Mouse (Mus musculus) MEL (cell line): ENCODE measurements at regions not wholly inside any gene's neighbourhood (a gene's known extent, or its start where the extent isn't known, plus 50 kb on each side); places are given as distances from the start of the nearest gene placed in this dataset.

Source experiments
- DNase-seq: peaks from one replicate; pipeline ENCODE4 v3.0.0; 2011; ENCODE audit warnings: low read depth, low spot score
- H3K27ac ChIP-seq: 2 replicates; pipeline ENCODE4 v1.5.1; 2012; ENCODE audit warnings: low read depth, mild to moderate bottlenecking, control low read depth, low read length, moderate library complexity; ENCODE audit not compliant: control insufficient read depth
- H3K27me3 ChIP-seq, 2 experiments: fragments of 150-350 bp in 1 of 2; sonication (generic) in 1 of 2; 2 replicates each; pipeline ENCODE4 v1.6.1; 2012; ENCODE audit warnings: low read length in 2 of 2, mild to moderate bottlenecking in 2 of 2, improper control_type of control experiment in 1 of 2, moderate library complexity in 1 of 2; ENCODE audit not compliant: insufficient read depth in 2 of 2, control insufficient read depth in 1 of 2
- H3K36me3 ChIP-seq, 2 experiments: 2 replicates each; pipeline ENCODE4 v1.6.1; 2012 to 2014; ENCODE audit warnings: low read length in 2 of 2, improper control_type of control experiment in 1 of 2, inconsistent platforms in 1 of 2, mild to moderate bottlenecking in 1 of 2; ENCODE audit not compliant: insufficient read depth in 2 of 2, control insufficient read depth in 1 of 2
- H3K4me1 ChIP-seq, 2 experiments: fragments of 150-350 bp in 1 of 2; sonication (generic) in 1 of 2; 2 replicates each; pipeline ENCODE4 v1.6.1; 2012; ENCODE audit warnings: low read length in 2 of 2, improper control_type of control experiment in 1 of 2, mild to moderate bottlenecking in 1 of 2; ENCODE audit not compliant: insufficient read depth in 2 of 2, control insufficient read depth in 1 of 2
- H3K4me3 ChIP-seq, 2 experiments: fragments of 150-350 bp in 1 of 2; sonication (generic) in 1 of 2; 2 replicates each; pipeline ENCODE4 v1.5.1; 2012; ENCODE audit warnings: low read depth in 2 of 2, low read length in 2 of 2, mild to moderate bottlenecking in 2 of 2, moderate library complexity in 2 of 2, control low read depth in 1 of 2, improper control_type of control experiment in 1 of 2; ENCODE audit not compliant: control insufficient read depth in 1 of 2, insufficient read depth in 1 of 2
- H3K79me2 ChIP-seq: 2 replicates; pipeline ENCODE4 v1.6.1; 2012; ENCODE audit warnings: mild to moderate bottlenecking, low read length, moderate library complexity; ENCODE audit not compliant: control insufficient read depth, poor library complexity, insufficient read depth
- H3K9ac ChIP-seq: 2 replicates; pipeline ENCODE4 v1.6.1; 2012; ENCODE audit warnings: low read depth, mild to moderate bottlenecking, control low read depth, low read length, moderate library complexity; ENCODE audit not compliant: control insufficient read depth, poor library complexity, severe bottlenecking
- H3K9me3 ChIP-seq: fragments of 150-350 bp; sonication (generic); replicated peaks from 2 replicates; pipeline ENCODE4 v1.6.1; 2012; ENCODE audit warnings: mild to moderate bottlenecking, low read length, improper control_type of control experiment, moderate library complexity; ENCODE audit not compliant: insufficient read depth
- CTCF ChIP-seq, 3 experiments: IDR thresholded peaks in 2 of 3; conservative IDR thresholded peaks in 1 of 3; 2 replicates each; pipeline ENCODE4 v1.5.1; 2011 to 2012; ENCODE audit warnings: low read length in 3 of 3, low read depth in 2 of 3, mild to moderate bottlenecking in 2 of 3, improper control_type of control experiment in 1 of 3, inconsistent platforms in 1 of 3, mixed read lengths in 1 of 3, moderate library complexity in 1 of 3; ENCODE audit not compliant: control insufficient read depth in 1 of 3, insufficient read depth in 1 of 3, poor library complexity in 1 of 3, severe bottlenecking in 1 of 3
- E2F4 ChIP-seq: IDR thresholded peaks from 2 replicates; pipeline ENCODE4 v1.6.1; 2011; ENCODE audit warnings: low read depth, low read length, improper control_type of control experiment, borderline replicate concordance
- ELF1 ChIP-seq: IDR thresholded peaks from 2 replicates; pipeline ENCODE4 v1.6.1; 2014; ENCODE audit warnings: low read depth, mild to moderate bottlenecking, inconsistent platforms, low read length, improper control_type of control experiment, moderate library complexity
- EP300 ChIP-seq, 2 experiments: IDR thresholded peaks; 2 replicates each; pipeline ENCODE4 v1.6.1; 2011; ENCODE audit warnings: improper control_type of control experiment in 2 of 2, low read length in 2 of 2, low read depth in 1 of 2, mild to moderate bottlenecking in 1 of 2
- ETS1 ChIP-seq: IDR thresholded peaks from 2 replicates; pipeline ENCODE4 v1.6.1; 2012; ENCODE audit warnings: low read depth, mild to moderate bottlenecking, inconsistent platforms, low read length, improper control_type of control experiment, moderate library complexity
- GATA1 ChIP-seq: IDR thresholded peaks from 2 replicates; pipeline ENCODE4 v1.6.1; 2011; ENCODE audit warnings: low read depth, low read length, improper control_type of control experiment
- HCFC1 ChIP-seq: IDR thresholded peaks from 2 replicates; pipeline ENCODE4 v1.6.1; 2012; ENCODE audit warnings: low read depth, mild to moderate bottlenecking, inconsistent platforms, low read length, improper control_type of control experiment, moderate library complexity
- KAT2A ChIP-seq: conservative IDR thresholded peaks from 2 replicates; pipeline ENCODE4 v1.6.1; 2012; ENCODE audit warnings: low read depth, low read length, improper control_type of control experiment, inconsistent platforms
- MAFK ChIP-seq: IDR thresholded peaks from 2 replicates; pipeline ENCODE4 v1.6.1; 2011; ENCODE audit warnings: low read depth, mild to moderate bottlenecking, low read length, improper control_type of control experiment, borderline replicate concordance
- MAX ChIP-seq: IDR thresholded peaks from 2 replicates; pipeline ENCODE4 v1.6.1; 2011; ENCODE audit warnings: low read length, improper control_type of control experiment
- MXI1 ChIP-seq: IDR thresholded peaks from 2 replicates; pipeline ENCODE4 v1.6.1; 2011; ENCODE audit warnings: mild to moderate bottlenecking, low read depth, low read length, improper control_type of control experiment
- MYB ChIP-seq: IDR thresholded peaks from 2 replicates; pipeline ENCODE4 v1.6.1; 2011; ENCODE audit warnings: mild to moderate bottlenecking, low read depth, low read length, improper control_type of control experiment
- MYC ChIP-seq: IDR thresholded peaks from 2 replicates; pipeline ENCODE4 v1.6.1; 2011; ENCODE audit warnings: low read depth, mild to moderate bottlenecking, low read length, improper control_type of control experiment, moderate library complexity
- NRF1 ChIP-seq: IDR thresholded peaks from 2 replicates; pipeline ENCODE4 v1.6.1; 2014; ENCODE audit warnings: low read depth, mild to moderate bottlenecking, inconsistent platforms, low read length, improper control_type of control experiment, moderate library complexity; ENCODE audit not compliant: poor library complexity, insufficient read depth, severe bottlenecking
- RAD21 ChIP-seq: IDR thresholded peaks from 2 replicates; pipeline ENCODE4 v1.6.1; 2011; ENCODE audit warnings: mild to moderate bottlenecking, low read depth, low read length, improper control_type of control experiment
- SIN3A ChIP-seq: IDR thresholded peaks from 2 replicates; pipeline ENCODE4 v1.6.1; 2012; ENCODE audit warnings: low read length, improper control_type of control experiment, inconsistent platforms
- TAL1 ChIP-seq: IDR thresholded peaks from 2 replicates; pipeline ENCODE4 v1.6.1; 2012; ENCODE audit warnings: mild to moderate bottlenecking, inconsistent platforms, low read length, moderate library complexity, mixed read lengths
- TBP ChIP-seq: IDR thresholded peaks from 2 replicates; pipeline ENCODE4 v1.8.0; 2011; ENCODE audit warnings: low read depth, low read length, improper control_type of control experiment
- USF1 ChIP-seq: IDR thresholded peaks from 2 replicates; pipeline ENCODE4 v1.6.1; 2014; ENCODE audit warnings: low read depth, mild to moderate bottlenecking, inconsistent platforms, low read length, improper control_type of control experiment, moderate library complexity
- USF2 ChIP-seq, 2 experiments: IDR thresholded peaks; 2 replicates each; pipeline ENCODE4 v1.6.1; 2011 to 2012; ENCODE audit warnings: improper control_type of control experiment in 2 of 2, low read length in 2 of 2, borderline replicate concordance in 1 of 2, inconsistent platforms in 1 of 2, low read depth in 1 of 2, mild to moderate bottlenecking in 1 of 2; ENCODE audit not compliant: insufficient read depth in 1 of 2
- ZC3H11A ChIP-seq: IDR thresholded peaks from 2 replicates; pipeline ENCODE4 v1.6.1; 2012; ENCODE audit warnings: low read depth, mild to moderate bottlenecking, inconsistent platforms, low read length, improper control_type of control experiment
- ZKSCAN1 ChIP-seq: IDR thresholded peaks from 2 replicates; pipeline ENCODE4 v1.6.1; 2012; ENCODE audit warnings: low read depth, mild to moderate bottlenecking, inconsistent platforms, low read length, improper control_type of control experiment, moderate library complexity
- ZMIZ1 ChIP-seq: IDR thresholded peaks from 2 replicates; pipeline ENCODE4 v1.6.1; 2012; ENCODE audit warnings: low read depth, mild to moderate bottlenecking, inconsistent platforms, low read length, improper control_type of control experiment, moderate library complexity
- ZNF384 ChIP-seq: IDR thresholded peaks from 2 replicates; pipeline ENCODE4 v1.6.1; 2012; ENCODE audit warnings: low read depth, mild to moderate bottlenecking, inconsistent platforms, low read length, improper control_type of control experiment

GRCm38 (mm10) chr1:12065016-12065513 lies 651.2 kb downstream of the A830018L16Rik start:
- no peaks in the 10 kb centered on the region for H3K4me1 ChIP-seq
- H3K27ac ChIP-seq, result no peak overlapping the region
- H3K36me3 ChIP-seq, result no peaks in the 10 kb centered on the region
- TF ChIP-seq RAD21 (no peak), MXI1 (no peak)
- TF ChIP-seq, all 39 proteins: peak for 0
- Histone ChIP-seq H3K4me3 (no peak overlapping the region), H3K9ac (no peak overlapping the region), H3K27me3 (no peaks in the 10 kb centered on the region), H3K9me3 (no peaks in the 10 kb centered on the region), H3K79me2 (no peaks in the 10 kb centered on the region)
- no peak for DNase-seq

- H3K79me2 ChIP-seq, result no peaks in the 10 kb centered on the region
- no peaks in the 10 kb centered on the region for H3K4me1 ChIP-seq
- no peaks in the 10 kb centered on the region for H3K9me3 ChIP-seq
These were observed 678.9 kb downstream of the A830018L16Rik start for GRCm38 (mm10) chr1:12092564-12093504.

DNA sequence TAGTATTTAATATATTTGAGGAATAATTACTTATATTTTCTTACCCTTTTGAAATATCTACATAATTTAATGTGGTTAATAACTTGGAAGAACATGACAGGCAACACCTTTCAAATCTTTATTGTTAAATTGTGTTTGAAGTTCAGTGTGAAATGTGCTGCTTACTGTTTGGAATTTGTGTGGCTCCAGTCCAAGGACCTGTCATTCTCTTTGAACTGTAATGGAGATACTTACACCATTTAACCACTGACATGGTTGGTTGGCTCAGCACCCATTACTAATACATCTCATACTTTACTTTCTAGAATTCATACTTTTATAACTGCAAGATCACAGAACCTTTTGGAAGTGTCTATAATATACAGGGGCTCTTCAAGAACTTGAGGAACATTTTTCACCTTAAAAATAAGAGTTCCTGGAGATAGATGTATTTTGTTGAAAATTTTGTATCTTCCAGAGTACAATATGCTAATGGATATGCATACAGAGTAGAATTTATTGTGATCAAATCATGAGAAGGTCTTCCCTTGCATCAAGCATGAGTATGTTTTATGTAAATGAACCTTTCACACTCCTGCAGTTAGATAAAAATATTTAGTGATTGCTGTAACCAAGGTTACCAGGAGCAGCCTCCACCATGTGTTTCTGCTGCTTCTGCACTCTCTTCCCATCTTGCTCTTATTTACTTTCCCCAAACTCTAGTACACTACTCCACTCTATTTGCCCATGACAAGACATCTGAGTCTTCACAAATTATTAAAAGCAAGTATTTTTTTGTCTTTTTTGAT lies 701.3 kb downstream of the A830018L16Rik start:
- Histone ChIP-seq H3K27ac (no peak overlapping the region), H3K36me3 (no peaks in the 10 kb centered on the region), H3K9ac (no peak overlapping the region), H3K4me3 (no peak overlapping the region), H3K9me3 (no peaks in the 10 kb centered on the region), H3K27me3 (no peaks in the 10 kb centered on the region), H3K79me2 (no peaks in the 10 kb centered on the region), H3K4me1 (no peaks in the 10 kb centered on the region)
- no peak for DNase-seq
- TF ChIP-seq SIN3A (no peak), GATA1 (no peak), HCFC1 (no peak), ETS1 (no peak), ZC3H11A (no peak), MAX (no peak), USF2 (IDR thresholded peaks at IDR 0.05; ENCODE audit: borderline replicate concordance in 1 of 2, insufficient read depth in 1 of 2, low read depth in 1 of 2, low read length in 2 of 2) (no peak), ELF1 (no peak), TBP (no peak), MYC (no peak), ZMIZ1 (no peak), EP300 (IDR thresholded peaks at IDR 0.05; ENCODE audit: low read depth in 1 of 2, low read length in 2 of 2) (no peak), ZNF384 (no peak), USF1 (no peak), E2F4 (no peak), MYB (no peak), TAL1 (no peak)

More at GRCm38 (mm10) chr1:12092564-12093504, 678.9 kb downstream of the A830018L16Rik start:
- DNase-seq, result no peak
- TF ChIP-seq ZKSCAN1, result no peak
- TF ChIP-seq NRF1, result no peak
- TF ChIP-seq MYC, result no peak
- TF ChIP-seq KAT2A, result no peak
- TF ChIP-seq USF1, result no peak
- no peak for TF ChIP-seq CTCF (IDR thresholded peaks at IDR 0.05 in 2 of 3, conservative IDR thresholded peaks at IDR 0.05 in 1 of 3; ENCODE audit: control insufficient read depth in 1 of 3, insufficient read depth in 1 of 3, low read depth in 2 of 3, low read length in 3 of 3, poor library complexity in 1 of 3, severe bottlenecking in 1 of 3)
- no peak for TF ChIP-seq HCFC1
- TF ChIP-seq MAFK, result no peak
- TF ChIP-seq, all 39 proteins: peak for 0
- no peaks in the 10 kb centered on the region for H3K27me3 ChIP-seq
- H3K4me3 ChIP-seq, result no peak overlapping the region
- no peaks in the 10 kb centered on the region for H3K36me3 ChIP-seq
- no peak overlapping the region for H3K27ac ChIP-seq
- no peak overlapping the region for H3K9ac ChIP-seq
